Mouse (Mus musculus) retina, postnatal 1 day (tissue): ENCODE results near the gene Ccdc136.

Experiments used
- DNase-seq: peaks from one replicate; pipeline ENCODE4 v3.0.0-alpha.2; 2012

The Ccdc136 gene

GRCm38 (mm10) chr6:29439789-29440188 lies 43.7 kb downstream of the Ccdc136 start:
- DNase-seq, result no peak

GRCm38 (mm10) chr6:29444773-29445172 lies 48.7 kb downstream of the Ccdc136 start:
- peak; percentile 59 for DNase-seq

GRCm38 (mm10) chr6:29445354-29445753 lies 49.2 kb downstream of the Ccdc136 start:
- DNase-seq, result no peak

- peak; percentile 22 for DNase-seq
Measured at GRCm38 (mm10) chr6:29449858-29450257, 53.7 kb downstream of the Ccdc136 start.

GRCm38 (mm10) chr6:29450667-29451066 lies 54.6 kb downstream of the Ccdc136 start:
- DNase-seq, result no peak

- DNase-seq, result no peak
Measured at GRCm38 (mm10) chr6:29461502-29461901, 65.4 kb downstream of the Ccdc136 start.

- no peak for DNase-seq
Measured at GRCm38 (mm10) chr6:29463388-29463787, 67.3 kb downstream of the Ccdc136 start.

- DNase-seq, result peak; percentile 96
Measured at GRCm38 (mm10) chr6:29467583-29468354, 71.7 kb downstream of the Ccdc136 start, which contains the start of gene Atp6v1f. Gene Atp6v1f, plus strand, starts transcription at chr6:29467718.

GRCm38 (mm10) chr6:29468851-29469250 lies 72.7 kb downstream of the Ccdc136 start:
- DNase-seq, result no peak

- DNase-seq, result no peak
Measured at GRCm38 (mm10) chr6:29471137-29471536, 75.0 kb downstream of the Ccdc136 start, which contains the start of gene Atp6v1fnb. Gene Atp6v1fnb, plus strand, starts transcription at chr6:29471437.

GRCm38 (mm10) chr6:29473941-29474691 lies 78.0 kb downstream of the Ccdc136 start:
- peak; percentile 91 for DNase-seq

GRCm38 (mm10) chr6:29474736-29475135 lies 78.6 kb downstream of the Ccdc136 start:
- DNase-seq, result no peak
